Mouse (Mus musculus) myocyte (in vitro differentiated cells): Measurements from ENCODE around the gene Tmem94. TPM values are rescaled to one million over a fixed set of nuclear protein-coding genes. Genes with fewer than 3 reads are reported as not detected.
A peak's percentile ranks its signal among the peaks of the same experiment; 100 is the strongest.

Experiments
- H3K27me3 ChIP-seq: one replicate; pipeline ENCODE4 v1.6.1; 2011; ENCODE audit not compliant: control insufficient read depth, insufficient read depth, insufficient read length
- H3K36me3 ChIP-seq: one replicate; pipeline ENCODE4 v1.6.1; 2011; ENCODE audit not compliant: control insufficient read depth, insufficient read depth
- H3K4me2 ChIP-seq: one replicate; pipeline ENCODE4 v1.6.1; 2011; ENCODE audit warnings: low read depth, control low read depth
- H3K4me3 ChIP-seq: one replicate; pipeline ENCODE4 v1.5.1; 2011; ENCODE audit warnings: mild to moderate bottlenecking, control low read depth, moderate library complexity
- H3K79me2 ChIP-seq: one replicate; pipeline ENCODE4 v1.6.1; 2011; ENCODE audit not compliant: control insufficient read depth, insufficient read depth
- H3ac ChIP-seq: one replicate; pipeline ENCODE4 v1.6.1; 2011; ENCODE audit not compliant: control insufficient read depth, insufficient read length
- CEBPB ChIP-seq: IDR thresholded peaks from 2 replicates; pipeline ENCODE4 v1.6.1; 2011; ENCODE audit warnings: mild to moderate bottlenecking, moderate library complexity; ENCODE audit not compliant: poor library complexity, insufficient read depth, severe bottlenecking
- E2F4 ChIP-seq: IDR thresholded peaks from one replicate; pipeline ENCODE4 v1.6.1; 2011; ENCODE audit warnings: mild to moderate bottlenecking, control low read depth, moderate library complexity; ENCODE audit not compliant: insufficient read depth
- MAX ChIP-seq: IDR thresholded peaks from one replicate; pipeline ENCODE4 v1.6.1; 2011; ENCODE audit warnings: low read depth, mild to moderate bottlenecking, control low read depth
- MYOD1 ChIP-seq, 3 experiments: IDR thresholded peaks; one replicate each; pipeline ENCODE4 v1.6.1; 2011; ENCODE audit warnings: control low read depth in 2 of 3, low read depth in 2 of 3, mild to moderate bottlenecking in 2 of 3, moderate library complexity in 1 of 3; ENCODE audit not compliant: insufficient read length in 2 of 3, control insufficient read depth in 1 of 3
- MYOG ChIP-seq, 3 experiments: IDR thresholded peaks; one replicate each; pipeline ENCODE4 v1.6.1; 2011; ENCODE audit warnings: control low read depth in 2 of 3, low read depth in 2 of 3, mild to moderate bottlenecking in 2 of 3; ENCODE audit not compliant: insufficient read length in 2 of 3, control insufficient read depth in 1 of 3, insufficient read depth in 1 of 3
- POLR2A ChIP-seq: IDR thresholded peaks from one replicate; pipeline ENCODE4 v1.6.1; 2011; ENCODE audit warnings: low read depth, mild to moderate bottlenecking, control low read depth, moderate library complexity; ENCODE audit not compliant: insufficient read length
- POLR2AphosphoS2 ChIP-seq: IDR thresholded peaks from one replicate; pipeline ENCODE4 v1.6.1; 2011; ENCODE audit warnings: low read depth, control low read depth; ENCODE audit not compliant: insufficient read length
- REST ChIP-seq: IDR thresholded peaks from one replicate; pipeline ENCODE4 v1.6.1; 2011; ENCODE audit warnings: mild to moderate bottlenecking, control low read depth, moderate library complexity; ENCODE audit not compliant: insufficient read depth, insufficient read length
- SRF ChIP-seq: IDR thresholded peaks from one replicate; pipeline ENCODE4 v1.6.1; 2011; ENCODE audit warnings: low read depth; ENCODE audit not compliant: control insufficient read depth, insufficient read length
- TCF12 ChIP-seq: IDR thresholded peaks from one replicate; pipeline ENCODE4 v1.6.1; 2011; ENCODE audit warnings: mild to moderate bottlenecking, control low read depth; ENCODE audit not compliant: poor library complexity, insufficient read depth, severe bottlenecking
- TCF3 ChIP-seq: IDR thresholded peaks from one replicate; pipeline ENCODE4 v1.6.1; 2011; ENCODE audit warnings: low read depth, control low read depth; ENCODE audit not compliant: insufficient read length
- USF1 ChIP-seq: IDR thresholded peaks from one replicate; pipeline ENCODE4 v1.6.1; 2011; ENCODE audit warnings: low read depth, mild to moderate bottlenecking, control low read depth, moderate library complexity
- polyA plus RNA-seq: library from polyadenylated mRNA; unstranded; fragments of >200 nt; fragmentation: generic; extraction: Trizol; gene quantifications from one replicate; pipeline ENCODE4 v1.2.1, GENCODE M21; 2012; ENCODE audit warnings: missing spikeins

Gene Tmem94
- polyA plus RNA-seq, 1 experiment = 19.6 TPM

DNA sequence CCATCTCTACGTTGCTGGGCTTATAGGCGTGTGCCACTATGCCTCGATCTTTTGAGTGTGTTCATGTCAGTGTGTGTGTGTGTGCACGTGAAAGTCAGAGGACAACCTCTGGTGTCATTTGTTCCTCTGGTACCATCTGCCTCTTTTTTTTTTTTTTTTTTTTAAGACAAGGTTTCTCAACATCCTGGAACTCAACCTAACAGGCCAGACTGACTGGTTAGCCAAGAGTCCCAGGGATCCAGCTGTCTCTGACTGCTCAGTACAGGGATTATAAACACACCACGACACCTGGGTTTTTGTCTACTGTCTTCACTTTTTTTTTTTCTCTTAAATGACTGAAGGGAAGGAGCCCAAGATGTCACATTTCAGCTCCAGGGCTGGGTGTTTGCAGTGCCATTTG lies 20.8 kb upstream of the Tmem94 start:
- no peak overlapping the region for H3K4me3 ChIP-seq
- no peaks in the 10 kb centered on the region for H3K79me2 ChIP-seq
- no peak for TF ChIP-seq CEBPB
- no peak for TF ChIP-seq POLR2A
- TF ChIP-seq USF1 = no peak
- no peak for TF ChIP-seq REST
- TF ChIP-seq TCF12 = no peak
- no peak for TF ChIP-seq E2F4
- TF ChIP-seq MYOG (IDR thresholded peaks at IDR 0.05; ENCODE audit: control insufficient read depth in 1 of 3, insufficient read depth in 1 of 3, insufficient read length in 2 of 3, low read depth in 2 of 3) = no peak
- no peak for TF ChIP-seq MAX
- TF ChIP-seq TCF3 = no peak
- TF ChIP-seq POLR2AphosphoS2 = no peak
- no peak for TF ChIP-seq SRF
- TF ChIP-seq MYOD1 (IDR thresholded peaks at IDR 0.05; ENCODE audit: control insufficient read depth in 1 of 3, insufficient read length in 2 of 3, low read depth in 2 of 3) = no peak
- H3ac ChIP-seq = no peak overlapping the region
- H3K4me2 ChIP-seq = no peak overlapping the region
- H3K36me3 ChIP-seq = no peaks in the 10 kb centered on the region
- peaks cover 8% of the 10 kb centered on the region for H3K27me3 ChIP-seq

DNA sequence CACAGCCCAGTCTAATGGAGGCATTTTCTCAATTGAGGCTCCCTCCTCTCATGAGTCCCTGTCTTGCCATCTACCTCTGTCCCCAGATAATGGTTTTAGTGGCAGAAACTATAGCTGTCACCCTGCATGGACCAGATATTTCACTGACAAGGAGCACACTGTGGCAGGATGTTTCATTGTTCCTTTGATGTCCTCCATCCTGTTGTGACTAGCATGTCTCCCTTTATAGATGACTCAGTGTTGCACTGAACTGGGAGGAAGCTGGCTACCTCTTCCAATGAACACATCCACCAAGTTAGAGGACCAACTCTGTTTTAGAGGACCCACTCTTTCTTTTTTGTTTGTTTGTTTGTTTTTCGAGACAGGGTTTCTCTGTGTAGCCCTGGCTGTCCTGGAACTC lies 19.1 kb upstream of the Tmem94 start:
- no peak for TF ChIP-seq TCF3
- TF ChIP-seq CEBPB = no peak
- TF ChIP-seq SRF = no peak
- no peak for TF ChIP-seq E2F4
- no peak for TF ChIP-seq REST
- TF ChIP-seq TCF12 = no peak
- TF ChIP-seq POLR2AphosphoS2 = no peak
- no peak for TF ChIP-seq MYOD1 (IDR thresholded peaks at IDR 0.05; ENCODE audit: control insufficient read depth in 1 of 3, insufficient read length in 2 of 3, low read depth in 2 of 3)
- TF ChIP-seq MAX = no peak
- no peak for TF ChIP-seq POLR2A
- TF ChIP-seq USF1 = no peak
- Histone ChIP-seq H3ac (no peak overlapping the region), H3K36me3 (no peaks in the 10 kb centered on the region), H3K27me3 (peaks cover 8% of the 10 kb centered on the region), H3K4me3 (no peak overlapping the region), H3K79me2 (no peaks in the 10 kb centered on the region), H3K4me2 (no peak overlapping the region)

DNA sequence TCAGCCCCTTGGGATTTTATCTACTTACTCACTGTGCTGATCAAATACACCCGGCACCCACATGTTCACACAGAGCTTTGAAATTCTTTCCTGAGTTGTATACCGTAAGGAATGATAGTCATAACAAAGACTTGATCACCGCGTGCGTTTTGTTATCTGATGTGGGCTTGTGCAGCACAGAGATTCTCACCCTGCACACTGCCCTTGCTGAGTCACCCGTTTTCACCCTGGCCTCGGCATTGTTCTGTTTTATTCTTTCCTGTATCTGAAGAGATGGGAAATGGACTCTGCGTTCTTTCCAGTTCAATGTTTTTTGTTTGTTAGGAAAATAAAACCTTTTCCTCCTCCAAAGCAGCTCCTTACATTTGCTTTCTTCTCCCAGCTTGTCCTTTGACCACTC lies 18.5 kb upstream of the Tmem94 start:
- H3K4me3 ChIP-seq = no peak overlapping the region
- H3K36me3 ChIP-seq = no peaks in the 10 kb centered on the region
- no peak for TF ChIP-seq POLR2A
- TF ChIP-seq POLR2AphosphoS2 = no peak
- no peak for TF ChIP-seq USF1
- TF ChIP-seq SRF = no peak
- TF ChIP-seq MYOG (IDR thresholded peaks at IDR 0.05; ENCODE audit: control insufficient read depth in 1 of 3, insufficient read depth in 1 of 3, insufficient read length in 2 of 3, low read depth in 2 of 3) = no peak
- TF ChIP-seq CEBPB = no peak
- TF ChIP-seq REST = no peak
- no peak for TF ChIP-seq TCF12
- TF ChIP-seq E2F4 = no peak
- TF ChIP-seq MYOD1 (IDR thresholded peaks at IDR 0.05; ENCODE audit: control insufficient read depth in 1 of 3, insufficient read length in 2 of 3, low read depth in 2 of 3) = no peak
- no peak for TF ChIP-seq TCF3
- TF ChIP-seq MAX = no peak
- H3ac ChIP-seq = no peak overlapping the region
- peaks cover 8% of the 10 kb centered on the region for H3K27me3 ChIP-seq
- no peaks in the 10 kb centered on the region for H3K79me2 ChIP-seq
- H3K4me2 ChIP-seq = peak overlapping the region; percentile 51

DNA sequence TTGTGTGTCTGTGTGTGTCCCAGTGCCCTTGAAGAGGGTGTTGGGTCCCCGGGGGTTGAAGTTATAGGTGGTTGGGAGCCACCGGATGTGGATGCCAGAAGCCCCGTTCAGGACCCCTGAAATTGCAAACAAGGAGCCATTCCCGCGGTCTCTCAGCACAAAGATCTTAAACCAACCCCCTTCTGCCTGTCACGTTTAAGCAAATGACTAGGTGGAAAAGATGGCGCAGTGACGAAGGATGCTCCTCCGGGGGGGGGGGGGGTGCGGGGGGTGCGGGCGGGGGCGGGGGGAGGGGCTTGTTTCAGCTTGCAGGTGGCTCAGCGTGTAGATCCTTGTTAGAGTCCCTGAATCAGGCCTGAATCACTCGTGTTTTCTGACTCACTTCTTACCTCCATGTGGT lies 17.9 kb upstream of the Tmem94 start:
- H3K79me2 ChIP-seq = no peaks in the 10 kb centered on the region
- no peak overlapping the region for H3K4me3 ChIP-seq
- no peaks in the 10 kb centered on the region for H3K36me3 ChIP-seq
- no peak for TF ChIP-seq CEBPB
- no peak for TF ChIP-seq SRF
- TF ChIP-seq USF1 = no peak
- TF ChIP-seq TCF12 = no peak
- no peak for TF ChIP-seq MYOG (IDR thresholded peaks at IDR 0.05; ENCODE audit: control insufficient read depth in 1 of 3, insufficient read depth in 1 of 3, insufficient read length in 2 of 3, low read depth in 2 of 3)
- no peak for TF ChIP-seq TCF3
- TF ChIP-seq MYOD1 (IDR thresholded peaks at IDR 0.05; ENCODE audit: control insufficient read depth in 1 of 3, insufficient read length in 2 of 3, low read depth in 2 of 3) = no peak
- no peak for TF ChIP-seq POLR2AphosphoS2
- no peak for TF ChIP-seq REST
- TF ChIP-seq MAX = no peak
- no peak for TF ChIP-seq E2F4
- TF ChIP-seq POLR2A = no peak
- H3K4me2 ChIP-seq = peak overlapping the region; percentile 51
- no peak overlapping the region for H3ac ChIP-seq
- H3K27me3 ChIP-seq = peaks cover 8% of the 10 kb centered on the region

DNA sequence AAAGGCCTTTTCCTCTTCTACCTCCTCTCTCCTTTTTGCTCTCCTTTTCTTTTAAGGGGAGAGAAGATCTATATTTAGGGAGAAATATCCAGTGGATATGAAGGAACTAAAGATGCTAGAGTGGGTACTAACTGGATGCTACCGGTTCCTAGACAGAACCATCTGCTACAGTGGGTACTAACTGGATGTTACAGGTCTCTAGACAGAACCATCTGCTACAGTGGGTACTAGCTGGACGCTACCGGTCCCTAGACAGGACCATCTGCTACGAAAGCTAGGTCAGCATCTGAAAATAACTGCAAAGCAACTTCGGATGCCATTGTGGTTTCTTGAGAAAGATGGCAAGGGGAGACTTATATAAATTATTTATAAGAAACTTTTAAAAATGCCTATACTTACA lies 15.4 kb upstream of the Tmem94 start:
- H3K79me2 ChIP-seq = no peaks in the 10 kb centered on the region
- H3ac ChIP-seq = no peak overlapping the region
- no peak overlapping the region for H3K4me2 ChIP-seq
- H3K27me3 ChIP-seq = no peaks in the 10 kb centered on the region
- H3K4me3 ChIP-seq = no peak overlapping the region
- no peaks in the 10 kb centered on the region for H3K36me3 ChIP-seq
- TF ChIP-seq CEBPB = no peak
- no peak for TF ChIP-seq MAX
- TF ChIP-seq TCF3 = no peak
- no peak for TF ChIP-seq POLR2A
- no peak for TF ChIP-seq REST
- TF ChIP-seq MYOD1 (IDR thresholded peaks at IDR 0.05; ENCODE audit: control insufficient read depth in 1 of 3, insufficient read length in 2 of 3, low read depth in 2 of 3) = no peak
- no peak for TF ChIP-seq USF1
